Mouse (Mus musculus) hindlimb bud, embryonic 11.5 days (tissue): ENCODE results near the gene Tns4.

Experiments
- DNase-seq: peaks from one replicate; pipeline ENCODE4 v3.0.0-alpha.2; 2012; ENCODE audit warnings: low read depth, low spot score; ENCODE audit errors: extremely low spot score

Gene Tns4

DNA sequence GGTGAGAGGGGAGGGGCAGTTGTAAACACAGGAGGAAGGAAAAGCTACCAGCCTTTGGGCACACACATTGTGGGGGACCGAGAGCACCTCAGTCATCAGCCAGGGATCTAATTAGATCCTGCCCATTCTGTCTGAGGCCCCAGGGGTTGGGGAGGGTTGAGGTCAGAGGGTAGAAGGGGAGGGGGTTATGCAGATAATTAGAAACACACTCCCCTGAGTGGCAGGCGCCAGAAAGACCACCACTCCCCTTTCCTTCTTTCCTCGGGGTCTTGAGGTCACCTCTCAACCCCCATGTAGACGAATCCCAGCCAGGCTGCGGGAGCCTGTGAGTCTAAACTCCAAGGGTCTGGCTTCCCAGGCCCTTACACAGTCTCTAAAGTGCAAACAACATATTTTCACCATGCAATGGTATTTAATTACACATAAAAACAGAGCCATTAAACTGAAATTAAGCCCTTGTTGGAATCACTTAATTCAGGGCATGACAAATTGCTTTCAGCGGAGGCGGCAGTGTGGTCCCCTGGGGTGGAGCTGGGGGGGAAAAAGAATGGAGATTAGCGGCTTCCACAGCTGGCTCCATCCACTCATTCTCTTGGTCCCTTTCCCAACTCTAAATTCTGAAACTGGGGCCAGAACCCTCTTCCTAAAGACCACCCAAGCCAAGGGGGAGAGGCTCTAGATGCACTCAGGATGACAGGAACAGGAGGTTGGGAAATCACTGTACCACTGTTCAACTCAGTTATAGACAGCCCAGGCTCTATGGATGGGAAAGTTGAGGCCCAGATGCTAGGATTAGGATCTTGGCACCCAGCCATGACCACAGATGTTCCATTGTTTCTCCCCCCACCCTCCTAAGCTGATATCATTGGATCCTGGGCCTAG lies 33.3 kb downstream of the Tns4 start:
- peak; percentile 82 for DNase-seq

DNA sequence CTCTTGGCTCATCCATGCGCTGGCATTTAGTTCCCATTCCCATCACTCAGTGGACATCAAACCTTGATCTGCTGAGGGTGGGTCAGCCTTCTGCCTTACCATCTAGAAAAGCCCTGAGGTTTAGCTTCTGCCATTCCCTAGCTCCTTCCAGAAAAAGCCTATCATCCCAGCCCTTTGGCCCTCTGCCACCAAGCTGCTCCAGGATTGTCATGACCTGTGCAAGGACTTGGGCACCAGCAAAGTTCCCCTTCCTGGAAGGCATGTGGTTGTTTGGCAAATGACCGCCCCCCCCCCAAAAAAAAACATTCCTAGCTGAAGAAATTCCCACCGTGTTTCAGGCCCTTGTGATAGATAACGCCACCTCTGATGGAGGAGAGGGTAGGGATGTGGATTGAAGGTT lies 34.0 kb downstream of the Tns4 start:
- no peak for DNase-seq

DNA sequence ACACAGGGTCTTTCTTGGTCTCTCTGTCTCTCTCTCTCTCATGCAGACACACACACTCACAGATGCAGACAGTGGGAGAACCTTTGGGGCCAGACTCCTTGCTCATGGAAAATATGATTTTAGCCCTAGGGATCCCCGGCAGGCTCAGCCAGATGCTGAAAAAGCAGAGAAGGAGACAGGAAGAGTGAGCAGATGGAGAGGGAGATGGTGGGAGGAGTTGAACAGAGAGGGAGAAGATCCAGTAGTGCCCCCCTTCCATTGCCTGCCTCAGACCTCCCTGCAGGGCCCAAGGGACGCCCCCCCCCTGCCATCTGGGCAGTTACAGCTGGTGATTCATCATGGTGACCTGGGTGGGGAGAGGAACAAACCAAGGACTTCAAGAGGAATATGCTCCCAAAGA lies 41.5 kb downstream of the Tns4 start:
- DNase-seq, result no peak

DNA sequence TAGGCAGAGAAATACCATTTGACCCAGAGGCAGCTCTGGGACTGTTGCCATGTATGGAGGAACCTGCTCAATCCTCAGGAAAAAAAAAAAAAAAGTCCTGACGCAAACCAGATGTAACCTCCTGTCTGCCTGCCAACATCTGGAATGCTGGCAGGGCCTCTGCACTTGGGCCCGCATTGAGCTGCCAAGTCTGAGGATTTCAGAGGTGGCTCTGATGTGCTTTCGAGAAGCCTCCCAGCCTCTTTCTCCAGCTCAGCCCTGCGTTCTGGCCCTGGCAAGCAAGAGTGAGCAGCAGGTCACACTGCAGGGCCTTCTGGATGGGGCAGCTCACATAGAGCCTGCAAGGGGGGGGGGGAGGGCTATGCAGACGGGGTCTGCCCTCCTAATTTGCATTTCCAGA lies 42.0 kb downstream of the Tns4 start:
- DNase-seq, result no peak

DNA sequence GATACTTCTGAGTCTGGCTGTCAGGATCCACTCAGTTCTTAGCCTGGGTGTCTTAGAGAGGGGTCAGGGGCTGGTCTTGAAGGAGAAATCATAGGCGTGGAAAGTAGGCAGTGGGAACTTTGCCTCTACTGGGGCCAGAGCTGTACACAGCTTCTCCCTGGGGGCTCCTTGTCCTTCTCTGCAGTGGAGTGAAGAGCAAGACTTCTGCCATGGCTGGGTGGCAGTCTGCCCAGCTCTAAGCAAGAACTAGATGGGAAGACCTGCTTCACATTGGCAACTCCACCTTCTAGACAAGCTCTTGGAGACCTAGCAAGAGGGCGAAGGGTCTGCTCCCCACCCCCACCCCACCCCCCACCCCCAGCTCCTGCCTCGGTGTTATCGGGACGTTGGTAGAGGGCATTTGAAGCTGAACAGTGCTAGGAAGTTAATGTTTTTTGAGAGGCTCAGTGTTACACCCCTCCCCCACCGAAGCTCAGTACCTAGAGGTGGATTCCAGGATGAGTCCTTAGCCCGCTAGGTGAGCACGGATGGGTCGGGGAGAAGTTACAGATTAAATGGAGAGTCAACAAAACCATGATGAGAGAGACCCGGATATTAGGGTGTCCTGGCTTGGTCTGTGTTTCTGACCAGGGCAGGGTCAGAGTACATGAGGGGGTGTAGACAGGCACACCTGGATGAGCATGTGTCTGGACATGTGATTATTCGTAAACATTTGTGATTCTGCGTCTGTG lies 43.8 kb downstream of the Tns4 start:
- no peak for DNase-seq

DNA sequence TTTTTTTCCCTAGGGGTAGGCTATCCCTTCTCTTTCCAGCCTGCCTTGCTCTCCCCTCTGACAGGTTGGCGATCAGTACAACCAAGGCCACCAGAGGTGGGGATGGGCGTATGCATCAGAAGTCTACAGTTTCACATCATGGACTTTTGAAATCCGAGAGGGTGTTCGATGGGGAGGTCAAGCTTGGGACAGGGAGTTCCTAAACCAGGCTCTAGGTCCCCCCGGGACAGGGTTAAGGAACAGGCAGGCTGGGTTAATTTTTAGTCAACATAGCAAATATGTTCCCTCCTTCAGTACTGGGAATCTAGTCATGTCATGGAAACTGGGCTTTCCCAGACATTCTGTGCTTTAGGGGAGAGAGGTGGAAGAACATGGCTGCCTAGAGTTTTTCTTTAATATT lies 44.8 kb downstream of the Tns4 start:
- DNase-seq, result no peak

DNA sequence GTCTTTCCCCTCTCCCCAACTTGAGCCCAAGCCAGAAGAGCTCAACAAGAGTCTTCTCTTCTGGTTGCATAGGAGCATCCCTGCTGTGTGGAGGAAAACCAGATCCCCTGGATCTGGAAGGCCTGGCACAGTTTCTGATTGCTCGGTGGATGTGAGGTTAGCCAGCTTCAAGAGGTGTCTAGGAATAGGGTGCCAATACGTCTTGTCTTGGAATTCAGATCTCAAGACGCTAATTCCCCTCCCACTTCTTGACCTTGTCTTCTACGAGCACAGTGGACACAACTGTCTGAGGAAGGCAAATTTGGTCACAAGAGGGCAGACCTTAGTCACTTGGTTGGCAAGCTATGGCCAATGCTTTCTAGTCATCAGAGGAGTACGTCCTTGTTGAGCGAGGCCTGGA lies 45.5 kb downstream of the Tns4 start:
- DNase-seq, result no peak

DNA sequence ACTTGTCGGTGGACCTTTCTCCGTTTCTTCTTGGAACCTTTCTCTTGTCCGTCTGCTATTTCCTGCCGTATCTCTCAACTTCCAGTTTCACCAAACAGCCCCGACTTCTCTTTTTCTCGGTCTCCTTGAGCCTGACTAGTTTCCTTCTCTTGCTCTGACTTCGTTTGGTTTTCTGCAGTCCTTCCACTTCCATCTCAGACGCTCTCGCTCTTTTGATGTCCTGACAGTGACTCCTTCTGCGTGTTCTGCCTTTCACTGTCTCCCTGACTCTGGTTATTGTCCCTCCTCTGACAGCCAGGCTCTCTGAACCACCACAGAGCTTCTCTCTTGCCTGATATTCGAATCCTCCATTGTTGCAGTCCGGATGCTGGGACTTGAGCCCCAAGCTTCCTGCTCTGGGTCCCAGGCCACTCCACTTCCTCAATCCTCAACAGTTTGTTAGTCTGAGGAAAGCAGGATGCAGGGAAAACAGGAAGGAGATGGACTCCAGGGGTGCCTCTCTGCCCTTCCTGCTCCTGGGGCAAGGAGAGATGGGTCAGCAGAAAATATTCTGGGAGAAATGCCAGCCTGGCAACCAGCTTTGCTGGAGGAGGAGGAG lies 46.2 kb downstream of the Tns4 start:
- no peak for DNase-seq

DNA sequence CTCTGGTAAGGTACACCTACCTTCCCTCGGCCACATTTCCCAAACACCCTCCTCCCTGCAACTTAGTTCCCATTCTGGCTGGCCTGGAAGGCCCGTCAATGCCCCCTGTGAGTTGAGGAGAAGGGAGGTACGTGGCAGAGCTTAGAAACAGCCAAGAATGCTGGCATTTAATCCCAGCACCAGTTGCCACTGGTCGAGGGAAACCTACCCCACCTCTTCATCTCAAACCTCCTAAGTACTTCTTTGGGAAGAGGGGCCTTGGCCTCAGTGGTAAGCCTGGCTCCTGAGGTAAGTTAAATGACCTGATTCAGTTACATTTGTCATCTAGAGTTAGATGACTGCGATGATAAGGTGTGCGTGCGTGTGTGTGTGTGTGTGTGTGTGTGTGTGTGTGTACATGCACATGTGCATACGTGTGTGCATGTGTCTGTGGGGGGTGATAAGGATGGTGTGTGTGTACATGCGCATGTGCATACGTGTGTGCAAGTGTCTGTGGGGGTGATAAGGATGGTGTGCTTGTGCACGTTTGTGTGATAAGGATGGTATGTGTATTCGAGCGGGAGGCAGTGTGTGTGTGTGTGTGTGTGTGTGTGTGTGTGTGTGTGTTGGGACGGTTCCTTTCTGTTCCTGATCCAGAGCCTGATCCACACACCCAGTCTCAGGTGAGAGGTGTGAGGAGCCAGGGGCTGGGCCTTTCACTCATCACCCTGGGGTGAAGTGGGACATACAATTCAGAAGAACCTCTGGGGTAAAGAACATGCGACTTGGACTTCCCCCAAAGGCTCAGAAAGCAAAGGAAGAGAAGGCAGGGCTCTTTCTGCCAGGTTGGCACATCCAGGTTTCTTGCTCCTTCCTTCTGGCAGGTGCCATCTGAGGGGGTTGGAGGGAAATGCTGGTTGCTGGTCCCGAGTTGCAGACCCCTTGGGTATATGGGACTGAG lies 47.0 kb downstream of the Tns4 start:
- DNase-seq, result no peak

DNA sequence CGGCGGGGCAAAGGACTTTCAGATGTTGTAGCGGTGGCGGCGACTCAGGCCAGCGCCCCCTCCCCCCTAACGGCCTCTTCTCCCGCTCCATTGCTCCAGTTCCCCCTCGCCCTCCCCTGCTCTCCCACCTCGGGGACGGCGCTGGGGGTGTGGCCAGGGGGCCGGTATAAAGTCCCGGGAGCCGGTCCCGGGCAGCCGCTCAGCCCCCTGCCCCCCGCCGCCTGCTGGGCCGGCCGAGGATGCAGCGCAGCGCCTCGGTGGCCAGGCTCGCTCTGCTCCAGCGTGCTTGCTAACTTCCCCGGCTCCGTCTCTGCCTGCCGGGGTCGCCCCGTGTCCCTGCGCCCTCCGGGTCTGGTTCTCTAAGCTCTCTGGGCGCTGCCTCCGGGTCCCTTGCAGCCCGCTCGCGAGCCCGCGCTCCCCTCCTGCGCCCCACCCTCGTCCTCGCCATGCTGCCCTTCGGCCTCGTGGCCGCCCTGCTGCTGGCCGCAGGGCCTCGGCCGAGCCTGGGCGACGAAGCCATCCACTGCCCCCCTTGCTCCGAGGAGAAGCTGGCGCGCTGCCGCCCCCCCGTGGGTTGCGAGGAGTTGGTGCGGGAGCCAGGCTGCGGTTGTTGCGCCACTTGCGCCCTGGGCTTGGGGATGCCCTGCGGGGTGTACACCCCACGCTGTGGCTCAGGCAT lies 47.9 kb downstream of the Tns4 start, which contains the start of gene Igfbp4:
Gene Igfbp4, plus strand, starts transcription at position 194 of the 679 bp plus-strand sequence.
- no peak for DNase-seq

DNA sequence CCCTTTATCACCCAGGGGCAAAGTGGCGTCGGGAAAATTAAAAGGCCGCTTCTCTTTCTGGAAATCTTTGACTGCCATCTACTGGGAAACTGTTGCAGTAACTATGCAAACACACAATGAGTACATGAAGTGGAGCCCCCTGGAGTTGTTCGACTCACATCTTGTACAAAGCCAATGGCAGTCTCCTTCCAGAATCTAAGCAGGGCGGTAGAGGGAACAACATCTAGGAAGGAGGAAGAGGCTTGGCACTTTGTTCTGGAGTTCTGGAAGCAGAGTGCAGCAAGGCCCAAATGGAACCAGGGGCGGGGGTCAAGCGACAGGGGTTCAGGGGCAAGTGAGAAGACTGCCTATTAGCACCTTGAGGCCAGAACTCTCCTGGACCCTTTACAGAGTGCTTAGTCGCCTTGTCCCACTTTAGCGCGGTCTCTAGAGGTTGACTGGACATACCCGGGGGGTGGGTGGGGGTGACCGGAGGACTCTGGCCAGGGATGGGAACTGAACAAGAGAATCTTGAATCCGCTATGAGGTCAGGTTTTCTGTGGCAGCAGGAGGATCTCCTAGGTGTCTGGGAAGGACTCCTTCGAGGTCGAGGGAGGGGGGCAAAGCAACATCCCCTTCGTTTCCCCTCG lies 48.6 kb downstream of the Tns4 start:
- no peak for DNase-seq

DNA sequence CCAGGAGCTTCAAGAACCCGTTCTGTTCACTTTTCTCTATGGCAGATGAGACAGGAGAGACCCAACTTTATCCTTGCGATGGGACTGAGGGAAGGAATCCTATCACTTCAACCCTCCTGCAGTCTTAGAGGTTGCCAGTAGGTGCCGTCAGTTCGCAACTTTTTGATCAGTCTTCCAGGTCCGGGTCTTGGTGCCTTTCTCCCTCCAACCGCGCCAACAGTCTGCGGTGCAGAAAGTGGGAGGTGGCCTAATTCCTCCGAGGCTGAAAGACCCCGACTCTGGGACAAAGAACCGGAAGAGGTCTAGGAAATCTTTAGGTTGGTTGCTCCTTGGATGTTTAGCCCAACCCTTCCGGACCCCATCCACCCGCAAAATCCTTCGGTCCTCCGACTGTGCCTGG lies 49.3 kb downstream of the Tns4 start:
- DNase-seq, result peak; percentile 87

DNA sequence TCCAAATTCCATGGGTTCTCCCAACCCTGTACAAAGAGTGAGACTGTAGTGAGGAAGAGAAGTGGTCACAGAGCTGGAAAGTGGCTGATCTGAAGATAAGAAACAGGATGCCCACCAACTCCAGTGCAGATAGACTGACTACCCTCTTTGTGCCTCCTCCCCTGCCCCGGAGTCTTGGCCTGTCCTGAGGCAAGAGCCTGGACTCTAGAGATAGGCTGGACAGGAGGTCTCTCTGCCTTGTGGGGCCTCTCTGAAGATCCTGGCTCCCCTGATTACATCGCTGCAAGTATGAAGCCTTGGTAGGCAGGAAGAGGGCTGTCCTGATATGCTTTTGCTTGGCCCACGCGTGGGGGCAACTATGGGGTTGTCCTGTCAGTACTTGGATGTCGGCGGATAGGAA lies 52.9 kb downstream of the Tns4 start:
- DNase-seq, result no peak

DNA sequence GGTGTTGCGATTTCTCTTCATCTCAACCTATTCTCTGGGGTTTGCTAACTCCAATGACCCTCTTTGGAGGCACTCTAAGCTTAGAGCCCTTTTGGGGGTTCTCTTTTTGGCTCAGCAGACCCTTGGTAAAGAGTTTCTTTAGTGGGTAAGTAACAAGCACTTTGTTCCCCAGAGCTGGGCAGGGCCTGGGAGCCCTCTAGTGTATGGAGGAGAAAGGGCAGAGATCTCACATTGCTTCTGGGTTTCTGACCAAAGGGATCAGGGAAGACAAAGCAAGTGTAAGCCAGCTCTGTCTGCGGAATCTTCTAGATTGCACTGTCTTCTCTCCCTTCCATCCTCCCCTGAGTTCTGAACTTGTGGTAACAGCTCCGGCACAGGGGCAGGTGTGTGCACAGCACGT lies 53.8 kb downstream of the Tns4 start:
- DNase-seq, result no peak

DNA sequence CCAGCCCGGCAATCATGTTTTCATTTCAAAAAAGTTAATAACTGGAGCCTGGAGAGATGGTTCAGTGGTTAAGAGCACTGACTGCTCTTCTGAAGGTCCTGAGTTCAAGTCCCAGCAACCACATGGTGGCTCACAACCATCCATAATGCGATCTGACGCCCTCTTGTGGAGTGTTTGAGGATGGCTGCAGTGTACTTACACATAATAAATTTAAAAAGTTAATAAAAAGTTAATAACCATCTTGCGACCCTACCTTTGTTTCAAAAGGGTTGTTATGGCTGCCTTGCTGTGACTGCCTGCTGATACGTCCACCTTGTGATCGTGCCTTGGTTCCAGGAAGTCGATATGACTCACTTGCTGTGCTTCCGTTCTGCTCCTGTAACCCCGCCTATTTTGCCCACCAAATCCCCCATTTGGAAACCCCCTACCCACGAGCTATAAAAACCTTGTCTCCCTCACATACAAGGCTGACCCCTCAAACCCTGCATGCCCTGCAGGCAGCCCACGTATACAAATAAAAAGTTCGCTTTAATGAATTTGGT lies 62.1 kb downstream of the Tns4 start:
- no peak for DNase-seq

DNA sequence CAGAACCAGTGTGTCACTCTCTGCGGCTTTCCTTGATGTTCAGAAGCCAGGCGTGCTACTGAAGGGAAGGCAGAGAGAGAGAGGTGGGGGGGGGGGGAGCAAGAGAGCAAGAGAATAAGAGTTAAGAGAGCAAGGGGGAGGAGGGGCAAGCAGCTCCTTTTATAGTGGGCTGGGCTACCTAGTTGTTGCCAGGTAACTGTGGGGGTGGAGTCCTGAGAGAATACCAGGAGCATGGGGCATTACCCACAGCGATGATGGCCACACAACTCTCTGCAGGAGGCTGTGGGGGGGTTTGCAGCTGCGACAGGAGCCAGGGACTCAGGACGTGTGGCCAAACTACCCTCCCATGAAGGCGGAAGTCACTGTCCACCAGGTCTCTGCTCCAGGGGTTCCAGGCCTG lies 63.2 kb downstream of the Tns4 start:
- no peak for DNase-seq

DNA sequence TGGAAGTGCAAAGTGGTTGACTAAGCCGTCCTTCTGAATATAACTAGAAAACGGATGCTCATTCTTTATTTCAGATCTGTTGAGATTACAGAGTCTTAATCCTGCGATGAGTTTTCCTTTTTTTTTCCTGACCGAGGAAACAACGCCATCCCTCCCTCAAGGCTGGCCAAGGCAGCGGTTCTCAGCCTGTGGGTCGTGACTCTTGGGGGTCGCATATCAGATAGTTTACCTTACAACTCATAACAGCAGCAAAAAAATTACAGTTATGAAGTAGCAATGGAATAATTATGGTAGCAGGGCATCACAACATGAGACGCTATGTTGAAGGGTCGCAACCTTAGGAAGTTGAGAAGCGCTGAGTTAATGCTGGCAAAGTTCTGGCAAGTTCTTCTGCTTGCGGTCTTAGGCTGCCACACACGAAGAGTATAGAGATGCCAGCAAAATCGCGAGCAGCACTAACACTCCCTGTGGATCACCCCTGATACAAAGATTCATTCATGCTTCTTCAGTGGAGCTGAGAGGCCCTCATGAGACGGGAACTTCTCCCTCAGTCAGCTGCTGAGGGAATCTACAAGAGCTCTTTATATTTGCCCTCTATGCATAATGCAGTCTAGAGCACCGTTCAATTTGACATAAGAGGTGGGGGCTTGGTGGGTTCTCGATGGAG lies 64.5 kb downstream of the Tns4 start:
- DNase-seq, result no peak

DNA sequence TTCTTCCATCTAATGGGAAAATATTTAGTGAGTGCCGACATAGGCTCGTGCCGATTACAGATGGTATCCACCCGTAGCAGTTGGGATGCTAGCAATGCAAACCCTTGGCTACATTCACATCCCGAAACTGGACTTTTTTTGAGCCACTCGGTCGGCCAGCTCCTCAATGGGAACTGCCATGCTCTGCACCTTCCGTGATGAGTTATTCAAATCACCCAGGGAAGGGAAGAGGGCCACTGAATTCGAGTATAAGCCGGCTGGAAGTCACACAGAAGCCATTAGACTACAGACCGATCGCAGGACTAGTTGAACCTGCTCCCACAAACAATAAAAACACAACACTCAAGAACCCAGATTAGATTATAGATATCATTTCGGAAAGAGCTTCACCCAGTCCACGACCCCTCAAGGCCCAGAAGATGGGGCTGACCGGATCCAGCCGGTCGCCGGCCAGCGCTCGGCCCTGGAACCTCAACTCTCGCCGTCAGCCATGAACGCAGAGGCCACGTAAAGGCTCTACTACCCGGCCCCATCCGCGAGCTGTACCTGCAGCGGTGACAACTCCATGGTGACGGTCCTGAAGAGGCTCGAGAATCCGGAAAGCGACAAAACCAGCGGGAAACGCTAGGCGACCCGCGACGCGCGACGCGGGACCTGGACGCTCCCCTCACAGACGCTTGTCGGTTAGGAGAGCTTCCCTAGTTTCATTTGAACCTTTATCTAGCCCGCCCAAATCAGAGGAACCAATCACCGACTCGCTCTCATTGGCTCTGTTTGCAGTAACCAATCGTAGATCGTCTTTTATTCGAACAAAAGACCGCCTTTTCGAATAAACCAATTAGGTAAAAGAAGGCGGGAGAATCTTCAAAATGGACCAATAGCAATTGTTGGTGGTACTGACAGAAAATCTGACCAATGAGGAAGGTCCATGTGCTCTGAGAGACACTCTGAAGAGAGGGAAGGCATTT lies 65.3 kb downstream of the Tns4 start, which contains the start of gene Top2a:
Gene Top2a, minus strand, starts transcription at position 690 of the 968 bp plus-strand sequence.
- DNase-seq, result peak; percentile 100
